Comparison of ENCODE assay signal across 17 mouse cellular contexts in the genomic region with DNA sequence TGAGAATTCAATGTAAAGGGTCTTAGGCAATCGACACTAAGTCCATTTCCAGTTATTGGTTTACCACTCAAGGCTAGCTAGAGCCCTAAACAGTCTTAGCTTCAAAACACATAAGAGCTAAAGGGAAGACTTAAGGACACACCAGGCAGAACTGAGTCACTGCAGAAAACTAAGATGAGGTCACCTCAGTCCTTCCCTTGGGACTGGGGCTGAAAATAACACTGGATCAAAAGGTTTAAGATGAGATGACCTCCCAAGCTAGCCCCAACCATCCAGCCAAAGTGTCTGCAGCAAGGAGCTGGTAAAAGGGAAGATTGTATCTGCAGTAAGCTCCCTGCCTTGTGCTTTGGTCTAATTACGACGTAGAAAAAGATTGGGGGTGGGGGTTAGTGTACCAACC.
DNase-seq lines count a peak whose midpoint lies in the region; TF ChIP-seq lines count a peak whose summit lies in the region.
"Had no signal": no experiment of that assay in that cellular context is flagged by ENCODE, and none has a peak within 500 bp of the region (broad histone marks: within the 10 kb centered on the region; RNA-seq: fewer than 3 reads in every experiment).

No protein-coding gene starts in this region.

- intact Hi-C loops in left cerebral cortex, postnatal 36 days (cut with DNase I): no loop called here

- no peaks in the 10 kb centered on the region for H3K79me2 ChIP-seq in CH12.LX (replicated peaks; ENCODE audit: control insufficient read depth, extremely low read depth, insufficient read depth, poor library complexity, severe bottlenecking)

- no peak overlapping the region for H3K4me2 ChIP-seq in CH12.LX (ENCODE audit: insufficient read depth, low read depth, poor library complexity, severe bottlenecking)
- H3K4me2 ChIP-seq: embryonic facial prominence, embryonic 12.5 days; forebrain, embryonic 15.5 days; hindbrain, embryonic 13.5 days had no signal

- no peak for TF ChIP-seq RAD21 in CH12.LX (IDR thresholded peaks at IDR 0.05; ENCODE audit: low read depth, low read length)

- in situ Hi-C loops in CH12.LX (cut with MboI; ENCODE audit: low pct_ligation_motif_present, low pct_unique_long_range_greater_than_20kb, low sequenced_read_pairs): no loop called here

- H3K27ac ChIP-seq in CH12.LX (ENCODE audit: insufficient read depth, low read depth): no peak overlapping the region
- H3K27ac ChIP-seq: embryonic facial prominence, embryonic 12.5 days; forebrain, embryonic 15.5 days; heart, embryonic 10.5 days; hindbrain, embryonic 13.5 days; hindbrain, postnatal 0 days had no signal

- no peak for TF ChIP-seq EP300 in CH12.LX (IDR thresholded peaks at IDR 0.05; ENCODE audit: low read length)

- no peak overlapping the region for H3K4me3 ChIP-seq in CH12.LX (replicated peaks in 1 of 3; ENCODE audit: low read depth in 2 of 3, low read length in 2 of 3, poor library complexity in 1 of 3)
- H3K4me3 ChIP-seq: embryonic facial prominence, embryonic 12.5 days; forebrain, embryonic 15.5 days; heart, embryonic 10.5 days; hindbrain, embryonic 13.5 days had no signal

- no peaks in the 10 kb centered on the region for H3K9me3 ChIP-seq in CH12.LX (replicated peaks; ENCODE audit: low read length)
- H3K9me3 ChIP-seq: embryonic facial prominence, embryonic 12.5 days; forebrain, embryonic 15.5 days; heart, embryonic 10.5 days; hindbrain, embryonic 13.5 days had no signal

- dilution Hi-C loops in CH12.LX (cut with MboI; ENCODE audit: extremely low pct_ligation_motif_present, extremely low pct_unique_long_range_greater_than_20kb, low sequenced_read_pairs): no loop called here

- peaks cover 0 to 8% of the 10 kb centered on the region in 2 experiments; a peak in 2 of 4 replicates for H3K4me1 ChIP-seq in CH12.LX (ENCODE audit: control insufficient read depth in 1 of 2, insufficient read depth in 2 of 2)
- H3K4me1 ChIP-seq: embryonic facial prominence, embryonic 12.5 days had no signal

- no peak overlapping the region for H3K9ac ChIP-seq in CH12.LX (ENCODE audit: insufficient read depth, low read depth)
- H3K9ac ChIP-seq: embryonic facial prominence, embryonic 12.5 days; forebrain, embryonic 15.5 days; hindbrain, embryonic 13.5 days had no signal

- DNase-seq in adrenal gland, adult (ENCODE audit: inconsistent age in 2 of 2, low spot score in 1 of 2): peak; percentile 13 to 80
- DNase-seq in adrenal gland, postnatal 4 days (ENCODE audit: low spot score in 2 of 2): no peak
- peak; percentile 61 for DNase-seq in gastrocnemius, adult 18-20 months (ENCODE audit: low spot score)
- no peak for DNase-seq in gastrocnemius, postnatal 4 days (ENCODE audit: low spot score in 2 of 2)
- peak; percentile 78 for DNase-seq in heart, adult 11 months
- DNase-seq in heart, postnatal 4 days: no peak
- DNase-seq in CH12.LX (ENCODE audit: extremely low read depth): peak; percentile 4
- DNase-seq in left cerebral cortex, postnatal 36 days (ENCODE audit: low spot score in 2 of 2): no peak
- DNase-seq: B cell, adult 2 months; cerebellum, adult 11-12 months; cerebellum, adult 9-10 months; cerebellum, postnatal 25 days had no signal

- no peak for TF ChIP-seq POLR2A in CH12.LX (IDR thresholded peaks at IDR 0.05; ENCODE audit: low read depth, low read length)

- TF ChIP-seq CTCF in CH12.LX (conservative IDR thresholded peaks at IDR 0.05 in 1 of 2, IDR thresholded peaks at IDR 0.05 in 1 of 2; ENCODE audit: low read depth in 2 of 2, low read length in 2 of 2): no peak

- no peaks in the 10 kb centered on the region for H3K27me3 ChIP-seq in CH12.LX (replicated peaks)
- H3K27me3 ChIP-seq: embryonic facial prominence, embryonic 12.5 days; forebrain, embryonic 15.5 days; hindbrain, embryonic 13.5 days had no signal

- no peaks in the 10 kb centered on the region for H3K36me3 ChIP-seq in CH12.LX (replicated peaks in 1 of 2; ENCODE audit: control insufficient read depth in 1 of 2, insufficient read depth in 1 of 2, low read length in 1 of 2)
- H3K36me3 ChIP-seq: embryonic facial prominence, embryonic 12.5 days; forebrain, embryonic 15.5 days; hindbrain, embryonic 13.5 days had no signal

TF ChIP-seq in CH12.LX, 34 proteins besides CTCF, POLR2A, EP300 and RAD21:
- TF ChIP-seq E2F4 (IDR thresholded peaks at IDR 0.05; ENCODE audit: insufficient replicate concordance, low read depth, low read length) (no peak), ZC3H11A (IDR thresholded peaks at IDR 0.05; ENCODE audit: low read depth, low read length) (no peak), ELF1 (IDR thresholded peaks at IDR 0.05; ENCODE audit: low read depth, low read length) (no peak), MXI1 (IDR thresholded peaks at IDR 0.05; ENCODE audit: low read depth, low read length) (no peak), BHLHE40 (IDR thresholded peaks at IDR 0.05; ENCODE audit: low read depth, low read length) (no peak), ZNF384 (IDR thresholded peaks at IDR 0.05; ENCODE audit: low read depth, low read length) (no peak)

Comparison
In these comparisons a context has a peak if more than half of its experiments do, and no peak if none do; other contexts are left out.
1. DNase-seq: peak in adrenal gland, adult (2 of 2), gastrocnemius, adult 18-20 months (single experiment), heart, adult 11 months (single experiment) and CH12.LX (single experiment); none in adrenal gland, postnatal 4 days (0 of 2), gastrocnemius, postnatal 4 days (0 of 2), heart, postnatal 4 days (single experiment) and left cerebral cortex, postnatal 36 days (0 of 2).